Mouse (Mus musculus) forebrain, embryonic 12.5 days (tissue): ENCODE measurements around the gene Mysm1. TPM values are rescaled to one million over a fixed set of nuclear protein-coding genes. Genes with fewer than 3 reads are reported as not detected.

Experiments used
- ATAC-seq: fragments of 200-750 bp; cut with Nextera tagmentation; 2 replicates; pipeline ENCODE4 v1.8.0; 2017; ENCODE audit warnings: moderate TSS enrichment; ENCODE audit not compliant: low FRiP score
- H3K27ac ChIP-seq: fragments of 300-500 bp; sonication (generic); 2 replicates; pipeline ENCODE4 v1.5.1; 2016; ENCODE audit warnings: mild to moderate bottlenecking
- H3K27me3 ChIP-seq: fragments of 300-500 bp; sonication (generic); 2 replicates; pipeline ENCODE4 v1.6.1; 2016; ENCODE audit warnings: mild to moderate bottlenecking
- H3K36me3 ChIP-seq: fragments of 300-500 bp; sonication (generic); replicated peaks from 2 replicates; pipeline ENCODE4 v1.6.1; 2016; ENCODE audit warnings: mild to moderate bottlenecking
- H3K4me1 ChIP-seq: fragments of 300-500 bp; sonication (generic); 2 replicates; pipeline ENCODE4 v1.6.1; 2016
- H3K4me2 ChIP-seq: fragments of 300-500 bp; sonication (generic); 2 replicates; pipeline ENCODE4 v1.6.1; 2016; ENCODE audit warnings: mild to moderate bottlenecking, moderate library complexity
- H3K4me3 ChIP-seq: fragments of 300-500 bp; sonication (generic); replicated peaks from 2 replicates; pipeline ENCODE4 v1.5.1; 2016; ENCODE audit warnings: mild to moderate bottlenecking
- H3K9ac ChIP-seq: fragments of 300-500 bp; sonication (generic); 2 replicates; pipeline ENCODE4 v1.6.1; 2016; ENCODE audit warnings: mild to moderate bottlenecking
- H3K9me3 ChIP-seq: fragments of 300-500 bp; sonication (generic); 2 replicates; pipeline ENCODE4 v1.6.1; 2016
- WGBS: fragments of 180-500 bp; shearing (Covaris S2); methylation state at CpG from one replicate; pipeline ENCODE4 v1.1.7; 2016; 5-methylcytosine and 5-hydroxymethylcytosine counted together
- polyA plus RNA-seq: library from polyadenylated mRNA; unstranded; fragments of >200 nt; fragmentation: Nextera tagmentation; extraction: Ambion mirVana; gene quantifications from 2 replicates; pipeline ENCODE4 v1.2.1, GENCODE M21; 2016

Gene Mysm1
- polyA plus RNA-seq, 1 experiment from 2014 or later = 34.8 TPM

GRCm38 (mm10) chr4:95005251-95005830, 26.4 kb upstream of the Mysm1 start:
- 0 out of 2 replicates have a peak, but pooled peaks have one; percentile 39 for ATAC-seq
- no peaks in the 10 kb centered on the region for H3K36me3 ChIP-seq
- H3K4me1 ChIP-seq = no peaks in the 10 kb centered on the region
- H3K4me3 ChIP-seq = no peak overlapping the region
- 66% methylated on average over 6 of the region's 6 CpGs for WGBS
- no peak overlapping the region for H3K9ac ChIP-seq
- no peak overlapping the region for H3K4me2 ChIP-seq
- no peaks in the 10 kb centered on the region for H3K9me3 ChIP-seq
- no peaks in the 10 kb centered on the region for H3K27me3 ChIP-seq
- H3K27ac ChIP-seq = no peak overlapping the region

DNA sequence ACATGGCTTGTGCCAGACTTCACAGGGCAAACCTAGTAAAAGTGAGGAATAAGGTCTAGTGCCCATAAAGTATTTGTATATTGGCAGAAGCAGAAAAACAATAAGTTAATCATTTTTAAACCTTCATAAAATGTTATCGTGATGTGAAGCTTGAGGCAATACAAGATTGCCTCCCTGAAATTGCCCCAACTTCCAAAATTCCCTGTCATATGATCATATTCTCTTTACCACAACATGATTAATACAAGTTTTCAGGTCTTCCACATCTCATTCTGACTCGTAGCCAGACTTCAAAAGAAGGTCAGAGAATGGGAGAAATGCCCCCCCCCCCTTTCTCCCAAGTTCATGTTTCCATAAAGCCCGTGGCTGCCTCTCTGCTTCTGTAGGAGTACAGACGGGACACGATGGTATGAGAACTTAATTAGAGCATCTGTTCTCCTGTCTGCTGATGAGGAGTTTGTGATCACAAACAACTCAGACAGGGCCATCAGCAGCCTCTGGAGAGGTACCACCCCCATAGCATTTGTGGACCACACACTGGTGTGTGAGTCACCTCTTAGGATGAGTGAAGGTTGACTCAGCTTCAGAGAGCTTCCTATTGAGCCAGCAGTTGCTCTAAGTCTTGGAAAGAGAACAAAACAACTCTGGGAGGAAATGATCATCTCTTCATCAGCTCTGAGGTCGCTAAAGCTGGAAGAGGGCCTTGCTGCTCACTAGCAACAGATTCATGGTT, 22.3 kb upstream of the Mysm1 start:
- H3K9ac ChIP-seq = no peak overlapping the region
- ATAC-seq = no peak
- no peak overlapping the region for H3K27ac ChIP-seq
- H3K9me3 ChIP-seq = no peaks in the 10 kb centered on the region
- WGBS = 68% methylated on average over 6 of the region's 6 CpGs
- no peak overlapping the region for H3K4me2 ChIP-seq
- H3K36me3 ChIP-seq = no peaks in the 10 kb centered on the region
- no peaks in the 10 kb centered on the region for H3K27me3 ChIP-seq
- no peaks in the 10 kb centered on the region for H3K4me1 ChIP-seq
- no peak overlapping the region for H3K4me3 ChIP-seq

DNA sequence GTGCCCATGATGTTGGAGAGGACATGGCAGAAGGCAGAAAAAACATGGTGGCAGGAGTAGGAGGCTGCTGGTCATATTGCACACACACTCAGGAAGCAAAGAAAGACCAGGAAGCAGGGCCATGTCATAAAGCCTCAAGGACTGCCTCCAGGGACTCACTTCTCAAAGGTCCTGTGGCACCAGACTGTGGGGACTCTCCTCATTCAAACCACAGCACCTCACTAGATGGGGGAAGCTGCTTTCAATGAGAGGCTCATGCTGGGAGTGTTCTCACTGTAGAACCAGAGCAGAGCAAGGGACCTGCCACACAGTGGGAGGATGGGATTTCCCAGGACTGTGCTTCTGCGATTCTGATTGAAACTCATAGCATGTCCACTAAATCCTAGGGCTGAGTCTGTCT, 21.2 kb upstream of the Mysm1 start:
- Histone ChIP-seq H3K27me3 (no peaks in the 10 kb centered on the region), H3K36me3 (no peaks in the 10 kb centered on the region), H3K27ac (no peak overlapping the region), H3K9me3 (no peaks in the 10 kb centered on the region), H3K4me3 (no peak overlapping the region), H3K4me1 (no peaks in the 10 kb centered on the region; the same call in 1 of the 2 replicates), H3K9ac (no peak overlapping the region), H3K4me2 (no peak overlapping the region)
- 81% methylated on average over 1 of the region's 1 CpGs for WGBS
- no peak for ATAC-seq

- Histone ChIP-seq H3K4me3 (no peak overlapping the region), H3K4me1 (no peaks in the 10 kb centered on the region; the same call in 1 of the 2 replicates), H3K9me3 (no peaks in the 10 kb centered on the region), H3K9ac (no peak overlapping the region), H3K27me3 (no peaks in the 10 kb centered on the region), H3K27ac (no peak overlapping the region), H3K36me3 (no peaks in the 10 kb centered on the region), H3K4me2 (no peak overlapping the region)
- no peak for ATAC-seq
- WGBS = 75% methylated on average over 3 of the region's 3 CpGs
These were observed 20.3 kb upstream of the Mysm1 start for GRCm38 (mm10) chr4:94999249-94999648.

- ATAC-seq = no peak
- Histone ChIP-seq H3K4me2 (no peak overlapping the region), H3K4me3 (no peak overlapping the region), H3K4me1 (peaks cover 3% of the 10 kb centered on the region; the same call in 1 of the 2 replicates), H3K9me3 (no peaks in the 10 kb centered on the region), H3K27ac (no peak overlapping the region), H3K27me3 (no peaks in the 10 kb centered on the region), H3K9ac (no peak overlapping the region), H3K36me3 (no peaks in the 10 kb centered on the region)
- WGBS = 91% methylated on average over 4 of the region's 4 CpGs
These were observed 17.0 kb upstream of the Mysm1 start for GRCm38 (mm10) chr4:94995862-94996261.

DNA sequence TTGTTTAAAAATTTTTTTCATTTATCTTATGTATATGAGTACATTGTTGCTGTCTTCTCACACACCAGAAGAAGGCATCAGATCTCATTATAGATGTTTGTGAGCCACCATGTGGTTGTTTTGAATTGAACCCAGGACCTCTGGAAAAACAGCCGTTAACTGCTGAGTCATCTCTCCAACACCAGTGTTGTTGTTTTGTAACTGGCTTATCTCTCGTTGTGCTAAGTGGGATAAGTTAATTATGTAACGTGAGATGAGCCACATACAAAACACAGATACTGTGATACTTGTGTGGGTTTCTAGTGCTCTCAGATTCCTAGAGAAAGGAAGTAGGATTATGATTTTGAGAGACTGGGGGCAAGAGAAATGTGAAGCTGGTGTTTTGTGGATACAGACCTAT, 11.3 kb upstream of the Mysm1 start:
- H3K9me3 ChIP-seq = no peaks in the 10 kb centered on the region
- H3K9ac ChIP-seq = no peak overlapping the region
- H3K4me3 ChIP-seq = no peak overlapping the region
- H3K27me3 ChIP-seq = 0 out of 2 replicates have a peak, but pooled peaks cover 3% of the 10 kb centered on the region
- peaks cover 13% of the 10 kb centered on the region for H3K4me1 ChIP-seq
- no peaks in the 10 kb centered on the region for H3K36me3 ChIP-seq
- H3K27ac ChIP-seq = no peak overlapping the region
- H3K4me2 ChIP-seq = no peak overlapping the region
- no peak for ATAC-seq
- WGBS = 53% methylated on average over 3 of the region's 3 CpGs

GRCm38 (mm10) chr4:94987725-94988124, 8.8 kb upstream of the Mysm1 start:
- no peak; the same call in 1 of the 2 replicates for ATAC-seq

GRCm38 (mm10) chr4:94979500-94979915, 608 bp upstream of the Mysm1 start:
- peak overlapping the region; percentile 89 for H3K27ac ChIP-seq
- peak overlapping the region; percentile 74 for H3K4me2 ChIP-seq
- 45% methylated on average over 4 of the region's 4 CpGs for WGBS
- no peaks in the 10 kb centered on the region for H3K27me3 ChIP-seq
- H3K4me3 ChIP-seq = peak overlapping the region; percentile 84
- peaks cover 19% of the 10 kb centered on the region for H3K4me1 ChIP-seq
- H3K9ac ChIP-seq = peak overlapping the region; percentile 83
- H3K9me3 ChIP-seq = no peaks in the 10 kb centered on the region
- ATAC-seq = peak; percentile 15; the same call in 1 of the 2 replicates
- peaks cover 5% of the 10 kb centered on the region for H3K36me3 ChIP-seq

More at GRCm38 (mm10) chr4:94987725-94988124, 8.8 kb upstream of the Mysm1 start:
- H3K4me2 ChIP-seq = no peak overlapping the region
- H3K4me1 ChIP-seq = peaks cover 13% of the 10 kb centered on the region
- H3K9ac ChIP-seq = no peak overlapping the region
- H3K9me3 ChIP-seq = no peaks in the 10 kb centered on the region
- no peak overlapping the region for H3K4me3 ChIP-seq
- H3K27me3 ChIP-seq = 0 out of 2 replicates have a peak, but pooled peaks cover 6% of the 10 kb centered on the region
- no peaks in the 10 kb centered on the region for H3K36me3 ChIP-seq
- no peak overlapping the region for H3K27ac ChIP-seq
- WGBS = 16% methylated on average over 4 of the region's 4 CpGs

DNA sequence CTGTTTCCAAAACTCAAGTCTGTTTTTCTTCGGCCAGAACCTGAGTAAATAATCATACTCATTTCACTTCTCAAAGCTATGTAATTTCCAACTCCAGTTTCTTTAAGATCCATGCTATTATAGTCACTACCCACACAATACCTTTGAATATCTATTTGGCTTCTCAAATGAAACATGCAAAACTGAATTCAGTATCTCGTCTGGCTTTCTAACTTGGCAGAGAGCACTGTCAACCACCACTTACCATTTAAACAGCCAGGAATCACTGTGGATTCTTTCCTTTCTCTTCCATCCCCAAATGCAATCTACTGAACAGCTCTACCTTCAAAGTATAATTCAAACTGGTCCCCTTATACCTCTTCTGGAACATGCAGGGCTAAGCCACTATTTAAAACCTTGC, 5.6 kb downstream of the Mysm1 start:
- Histone ChIP-seq H3K36me3 (peaks cover 31% of the 10 kb centered on the region), H3K4me3 (no peak overlapping the region), H3K4me1 (peaks cover 15% of the 10 kb centered on the region), H3K9ac (no peak overlapping the region), H3K27ac (no peak overlapping the region), H3K4me2 (no peak overlapping the region), H3K9me3 (no peaks in the 10 kb centered on the region), H3K27me3 (no peaks in the 10 kb centered on the region)
- ATAC-seq = no peak
- WGBS = 90% methylated on average over 2 of the region's 2 CpGs

DNA sequence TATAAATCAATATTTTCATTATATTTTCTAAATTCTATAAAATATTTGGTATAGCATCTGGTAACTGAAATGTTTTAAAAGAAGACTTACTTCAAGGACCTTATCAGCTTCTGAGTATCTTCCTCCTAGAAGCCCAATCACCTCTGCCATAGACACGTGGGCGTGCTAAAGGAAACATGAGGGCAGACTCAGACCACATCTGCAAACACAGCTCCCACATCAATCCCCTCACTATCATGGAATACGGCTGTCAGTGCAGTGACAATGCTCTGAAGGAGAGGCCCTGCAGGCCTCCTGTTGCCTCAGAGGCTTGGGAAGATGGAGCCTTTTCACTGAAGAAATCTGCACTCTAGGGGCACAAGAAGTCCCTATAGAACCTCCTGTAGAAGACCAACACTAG, 26.1 kb downstream of the Mysm1 start:
- WGBS = 95% methylated on average over 3 of the region's 3 CpGs
- no peak for ATAC-seq
- Histone ChIP-seq H3K27me3 (no peaks in the 10 kb centered on the region), H3K4me2 (no peak overlapping the region), H3K9ac (no peak overlapping the region), H3K36me3 (peaks cover 50% of the 10 kb centered on the region), H3K9me3 (no peaks in the 10 kb centered on the region), H3K4me1 (no peaks in the 10 kb centered on the region), H3K4me3 (no peak overlapping the region), H3K27ac (no peak overlapping the region)

GRCm38 (mm10) chr4:94941221-94941855, 37.6 kb downstream of the Mysm1 start:
- peaks cover 38% of the 10 kb centered on the region for H3K36me3 ChIP-seq
- 82% methylated on average over 11 of the region's 11 CpGs for WGBS
- ATAC-seq = no peak

DNA sequence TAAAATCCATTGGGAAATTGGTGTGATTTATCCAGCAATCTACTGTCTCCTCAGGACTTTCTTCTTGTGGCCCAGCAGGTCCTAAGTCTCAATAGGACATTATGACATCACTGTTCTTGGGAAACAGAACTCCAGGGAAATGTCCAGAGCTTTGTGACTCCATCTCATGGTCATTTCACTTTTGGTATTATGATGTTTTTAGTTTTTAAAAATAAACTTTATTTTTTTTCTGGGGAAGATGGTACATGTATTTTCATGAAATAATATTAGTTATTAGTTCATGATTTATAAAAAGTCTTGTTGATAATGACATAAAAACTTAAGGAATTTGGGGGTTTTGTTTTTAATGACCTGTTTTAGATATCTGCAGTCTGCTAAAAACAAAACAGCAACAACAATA, 50.2 kb downstream of the Mysm1 start, which contains the start of gene Eqtn:
Gene Eqtn, minus strand, starts transcription at position 101 of the 400 bp plus-strand sequence.
- no peak within 1 kb of the TSS for H3K4me2 ChIP-seq
- ATAC-seq = no peak

More at GRCm38 (mm10) chr4:94941221-94941855, 37.6 kb downstream of the Mysm1 start:
- Histone ChIP-seq H3K4me1 (no peaks in the 10 kb centered on the region), H3K27me3 (no peaks in the 10 kb centered on the region), H3K9me3 (no peaks in the 10 kb centered on the region), H3K9ac (no peak overlapping the region), H3K27ac (no peak overlapping the region), H3K4me2 (no peak overlapping the region), H3K4me3 (no peak overlapping the region)

More for the DNA sequence above, 50.2 kb downstream of the Mysm1 start, which contains the start of gene Eqtn:
- Histone ChIP-seq H3K9me3 (no peaks in the 10 kb centered on the region), H3K36me3 (no peaks in the 10 kb centered on the region), H3K27ac (no peak within 1 kb of the TSS), H3K4me1 (no peaks in the 10 kb centered on the region), H3K9ac (no peak within 1 kb of the TSS), H3K4me3 (no peak within 1 kb of the TSS), H3K27me3 (no peaks in the 10 kb centered on the region)
